In the genomic region with DNA sequence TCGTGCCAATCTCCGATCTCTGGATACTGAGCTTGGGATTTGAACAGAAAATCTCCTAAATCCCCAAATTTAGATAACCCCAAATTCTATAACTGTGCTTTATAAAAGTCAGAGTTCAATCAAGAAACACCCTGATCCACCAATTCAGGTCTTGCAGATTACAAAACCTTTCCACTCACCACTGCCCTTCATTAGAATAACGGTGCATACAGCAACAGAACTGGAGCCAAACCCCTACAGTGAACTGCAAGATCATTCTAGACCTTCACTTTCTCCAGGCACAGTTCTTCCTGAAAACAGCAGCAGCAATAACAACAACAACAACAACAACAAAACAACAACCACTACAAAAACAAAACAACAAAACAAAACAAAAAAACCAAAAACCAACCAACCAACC, we compare ENCODE assay signal across 22 mouse cellular contexts. TPM values are rescaled to one million over a fixed set of nuclear protein-coding genes. Genes with fewer than 3 reads are reported as not detected.
"Had no signal": no experiment of that assay in that cellular context is flagged by ENCODE, and none has a peak within 500 bp of the region (broad histone marks: within the 10 kb centered on the region; RNA-seq: fewer than 3 reads in every experiment).

No protein-coding gene starts in this region.

- H3K27ac ChIP-seq: kidney, postnatal 0 days; layer of hippocampus, adult 2 months; left cerebral cortex, adult 2 months had no signal

- DNase-seq: kidney, adult 2 months; kidney, postnatal 25 days; layer of hippocampus, adult 9-11 months; layer of hippocampus, postnatal 36 days; lung, embryonic 14.5 days; midbrain, embryonic 14.5 days; thymus, adult 18-20 months; thymus, postnatal 14 days; thymus, postnatal 4 days had no signal

- H3K4me3 ChIP-seq: layer of hippocampus, adult 2 months; left cerebral cortex, adult 2 months; liver, embryonic 15.5 days had no signal

RNA-seq across cellular contexts. Expression of gene Sell, which starts 25.0 kb away (rescaled TPM):
- polyA plus RNA-seq: limb, embryonic 11.5 days; midbrain, embryonic 11.5 days; midbrain, postnatal 0 days; neural tube, embryonic 11.5 days had no signal

RNA-seq across cellular contexts. Expression of gene Selp, which starts 28.3 kb away (rescaled TPM):
- polyA plus RNA-seq: lung, embryonic 14.5 days; midbrain, embryonic 11.5 days; midbrain, embryonic 14.5 days; midbrain, postnatal 0 days; neural tube, embryonic 11.5 days; neural tube, embryonic 14.5 days had no signal

RNA-seq across cellular contexts. Expression of gene Sele, which starts 38.8 kb away (rescaled TPM):
- polyA plus RNA-seq: kidney, embryonic 14.5 days; large intestine, adult 2 months; limb, embryonic 11.5 days; liver, embryonic 15.5 days; lung, embryonic 14.5 days; lung, postnatal 0 days; midbrain, embryonic 11.5 days; midbrain, embryonic 14.5 days; midbrain, postnatal 0 days; neural tube, embryonic 14.5 days; small intestine, adult 2 months had no signal
